12 mouse cellular contexts compared by ENCODE assay signal in genomic region chr19:42005616-42006015, GRCm38 (mm10). TPM values are rescaled to one million over a fixed set of nuclear protein-coding genes. Genes with fewer than 3 reads are reported as not detected.
DNase-seq lines count a peak whose midpoint lies in the region; ATAC-seq and TF ChIP-seq lines count a peak whose summit lies in the region.
"Had no signal": no experiment of that assay in that cellular context is flagged by ENCODE, and none has a peak within 500 bp of the region (broad histone marks: within the 10 kb centered on the region; RNA-seq: fewer than 3 reads in every experiment).

No protein-coding gene starts in this region.

- peaks cover 58% of the 10 kb centered on the region for H3K4me1 ChIP-seq in heart, embryonic 15.5 days (replicated peaks)
- H3K4me1 ChIP-seq in heart, embryonic 12.5 days (replicated peaks): peaks cover 66% of the 10 kb centered on the region
- H3K4me1 ChIP-seq in thymus, adult 2 months (replicated peaks; ENCODE audit: control insufficient read depth, insufficient read depth, low read length): peaks cover 35% of the 10 kb centered on the region
- peaks cover 37% of the 10 kb centered on the region for H3K4me1 ChIP-seq in liver, postnatal 0 days (ENCODE audit: insufficient read depth)
- H3K4me1 ChIP-seq in forebrain, embryonic 14.5 days (ENCODE audit: control insufficient read depth, insufficient read depth, low read length): no peaks in the 10 kb centered on the region
- H3K4me1 ChIP-seq in hindbrain, embryonic 12.5 days: peaks cover 17% of the 10 kb centered on the region

- no peaks in the 10 kb centered on the region for H3K27me3 ChIP-seq in heart, embryonic 15.5 days
- H3K27me3 ChIP-seq in heart, embryonic 12.5 days (replicated peaks): no peaks in the 10 kb centered on the region
- H3K27me3 ChIP-seq in thymus, adult 2 months (ENCODE audit: control insufficient read depth, insufficient read depth, low read length): no peaks in the 10 kb centered on the region
- no peaks in the 10 kb centered on the region for H3K27me3 ChIP-seq in liver, postnatal 0 days (ENCODE audit: insufficient read depth, low read length)
- no peaks in the 10 kb centered on the region for H3K27me3 ChIP-seq in forebrain, embryonic 14.5 days (replicated peaks; ENCODE audit: control insufficient read depth, insufficient read depth, low read length)
- H3K27me3 ChIP-seq in hindbrain, embryonic 12.5 days: no peaks in the 10 kb centered on the region

- no peak for ATAC-seq in heart, embryonic 15.5 days (replicated peaks; ENCODE audit: insufficient number of reproducible peaks, insufficient read depth, low FRiP score, low read depth)
- no peak for ATAC-seq in heart, embryonic 12.5 days (ENCODE audit: insufficient number of reproducible peaks, low FRiP score)
- peak; percentile 40; the same call in 1 of the 2 replicates for ATAC-seq in liver, postnatal 0 days
- ATAC-seq in forebrain, embryonic 14.5 days: no peak
- no peak for ATAC-seq in hindbrain, embryonic 12.5 days (ENCODE audit: low FRiP score)
- ATAC-seq: hindbrain, postnatal 0 days had no signal

- no peak for DNase-seq in thymus, adult 2 months
- DNase-seq in thymus, postnatal 10 days (ENCODE audit: low spot score in 2 of 2): no peak
- DNase-seq in liver, postnatal 0 days: peak; percentile 43
- no peak for DNase-seq in forebrain, embryonic 14.5 days (ENCODE audit: low spot score)
- no peak for DNase-seq in urinary bladder, postnatal 25 days (ENCODE audit: low spot score)
- DNase-seq: gastrocnemius, postnatal 14 days; right cerebral cortex, adult 18-20 months had no signal

- no peaks in the 10 kb centered on the region for H3K36me3 ChIP-seq in heart, embryonic 15.5 days
- no peaks in the 10 kb centered on the region for H3K36me3 ChIP-seq in heart, embryonic 12.5 days
- H3K36me3 ChIP-seq in thymus, adult 2 months (ENCODE audit: control insufficient read depth, insufficient read depth, low read length): no peaks in the 10 kb centered on the region
- no peaks in the 10 kb centered on the region for H3K36me3 ChIP-seq in liver, postnatal 0 days (replicated peaks; ENCODE audit: insufficient read depth, low read length)
- no peaks in the 10 kb centered on the region for H3K36me3 ChIP-seq in forebrain, embryonic 14.5 days (ENCODE audit: control insufficient read depth, insufficient read depth, low read length)
- no peaks in the 10 kb centered on the region for H3K36me3 ChIP-seq in hindbrain, embryonic 12.5 days

- no peak overlapping the region for H3K9ac ChIP-seq in heart, embryonic 15.5 days
- H3K9ac ChIP-seq in heart, embryonic 12.5 days: no peak overlapping the region
- no peak overlapping the region for H3K9ac ChIP-seq in liver, postnatal 0 days (replicated peaks)
- no peak overlapping the region for H3K9ac ChIP-seq in forebrain, embryonic 14.5 days (ENCODE audit: low read length)
- no peak overlapping the region for H3K9ac ChIP-seq in hindbrain, embryonic 12.5 days

- no peak overlapping the region for H3K4me3 ChIP-seq in heart, embryonic 15.5 days
- no peak overlapping the region for H3K4me3 ChIP-seq in heart, embryonic 12.5 days
- H3K4me3 ChIP-seq in thymus, adult 2 months (ENCODE audit: control insufficient read depth, insufficient read depth, low read length): no peak overlapping the region
- H3K4me3 ChIP-seq in liver, postnatal 0 days (ENCODE audit: low read depth, low read length): no peak overlapping the region
- H3K4me3 ChIP-seq in forebrain, embryonic 14.5 days (ENCODE audit: low read depth, low read length): no peak overlapping the region
- H3K4me3 ChIP-seq in hindbrain, embryonic 12.5 days: no peak overlapping the region
- H3K4me3 ChIP-seq: layer of hippocampus, adult 2 months had no signal

- no peak for TF ChIP-seq CTCF in thymus, adult 2 months (IDR thresholded peaks at IDR 0.05; ENCODE audit: borderline replicate concordance, control insufficient read depth, extremely low read depth, insufficient read depth, low read length, poor library complexity)
- TF ChIP-seq CTCF in liver, postnatal 0 days (IDR thresholded peaks at IDR 0.05; ENCODE audit: low read depth): no peak

- no peak for TF ChIP-seq EP300 in liver, postnatal 0 days (IDR thresholded peaks at IDR 0.05; ENCODE audit: low read depth)

- no peaks in the 10 kb centered on the region for H3K9me3 ChIP-seq in heart, embryonic 15.5 days (replicated peaks)
- no peaks in the 10 kb centered on the region for H3K9me3 ChIP-seq in heart, embryonic 12.5 days (replicated peaks)
- H3K9me3 ChIP-seq in liver, postnatal 0 days (ENCODE audit: low read length): no peaks in the 10 kb centered on the region
- H3K9me3 ChIP-seq in forebrain, embryonic 14.5 days (replicated peaks; ENCODE audit: control insufficient read depth, low read length): no peaks in the 10 kb centered on the region
- H3K9me3 ChIP-seq in hindbrain, embryonic 12.5 days (replicated peaks): no peaks in the 10 kb centered on the region

- no peak for TF ChIP-seq POLR2A in thymus, adult 2 months (IDR thresholded peaks at IDR 0.05; ENCODE audit: control insufficient read depth, extremely low read depth, insufficient read depth, low read length, poor library complexity)

- WGBS in heart, embryonic 15.5 days: 33% methylated on average over 3 of the region's 3 CpGs
- 42% methylated on average over 3 of the region's 3 CpGs for WGBS in heart, embryonic 12.5 days
- WGBS in thymus, adult 2 months: 22% methylated on average over 3 of the region's 3 CpGs
- WGBS in liver, postnatal 0 days (ENCODE audit: insufficient replicate concordance): 12% methylated on average over 3 of the region's 3 CpGs
- WGBS in forebrain, embryonic 14.5 days: 82% methylated on average over 3 of the region's 3 CpGs
- WGBS in hindbrain, embryonic 12.5 days: 79% methylated on average over 3 of the region's 3 CpGs

- H3K4me2 ChIP-seq in heart, embryonic 15.5 days: no peak overlapping the region
- H3K4me2 ChIP-seq in heart, embryonic 12.5 days: no peak overlapping the region
- peak overlapping the region; percentile 24; the same call in 1 of the 2 replicates for H3K4me2 ChIP-seq in liver, postnatal 0 days (ENCODE audit: low read depth, low read length)
- no peak overlapping the region for H3K4me2 ChIP-seq in forebrain, embryonic 14.5 days (ENCODE audit: low read length)
- H3K4me2 ChIP-seq in hindbrain, embryonic 12.5 days (replicated peaks): no peak overlapping the region

- peak overlapping the region; percentile 51 for H3K27ac ChIP-seq in heart, embryonic 15.5 days
- H3K27ac ChIP-seq in heart, embryonic 12.5 days (ENCODE audit: poor library complexity, severe bottlenecking): no peak overlapping the region
- peak overlapping the region; percentile 45; the same call in 1 of the 2 replicates for H3K27ac ChIP-seq in thymus, adult 2 months (ENCODE audit: control insufficient read depth, insufficient read depth, low read length)
- peak overlapping the region; percentile 67 for H3K27ac ChIP-seq in liver, postnatal 0 days (ENCODE audit: low read depth)
- no peak overlapping the region for H3K27ac ChIP-seq in forebrain, embryonic 14.5 days (ENCODE audit: low read depth, low read length)
- H3K27ac ChIP-seq in hindbrain, embryonic 12.5 days: no peak overlapping the region
- H3K27ac ChIP-seq: hindbrain, postnatal 0 days; layer of hippocampus, adult 2 months had no signal

RNA-seq across cellular contexts. Expression of gene Ubtd1, which starts 24.1 kb away (rescaled TPM):
- 14.6 and 18.0 TPM in 2 replicates for polyA plus RNA-seq in heart, embryonic 15.5 days (2015; fragmentation: Nextera tagmentation; extraction: Ambion mirVana)
- 13.8 and 16.1 TPM in 2 replicates for polyA plus RNA-seq in heart, embryonic 12.5 days (2016; fragmentation: Nextera tagmentation; extraction: Ambion mirVana)
- 27.3 and 36.9 TPM in 2 replicates for polyA plus RNA-seq in thymus, adult 2 months (2012; rRNA removed)
- polyA plus RNA-seq in liver, postnatal 0 days (2015; fragmentation: Nextera tagmentation; extraction: Ambion mirVana): 6.9 and 9.0 TPM in 2 replicates
- polyA plus RNA-seq in forebrain, embryonic 14.5 days (2014; fragmentation: Nextera tagmentation; extraction: Ambion mirVana): 5.4 and 6.7 TPM in 2 replicates
- 15.9 and 16.2 TPM in 2 replicates for polyA plus RNA-seq in hindbrain, embryonic 12.5 days (2016; fragmentation: Nextera tagmentation; extraction: Ambion mirVana)

RNA-seq across cellular contexts. Expression of gene Mms19, which starts 24.7 kb away (rescaled TPM):
- 19.7 and 22.5 TPM in 2 replicates for polyA plus RNA-seq in heart, embryonic 15.5 days (2015; fragmentation: Nextera tagmentation; extraction: Ambion mirVana)
- 21.6 and 26.3 TPM in 2 replicates for polyA plus RNA-seq in heart, embryonic 12.5 days (2016; fragmentation: Nextera tagmentation; extraction: Ambion mirVana)
- polyA plus RNA-seq in thymus, adult 2 months (2012; rRNA removed): 142 TPM in 2 replicates
- polyA plus RNA-seq in liver, postnatal 0 days (2015; fragmentation: Nextera tagmentation; extraction: Ambion mirVana): 7.3 and 9.2 TPM in 2 replicates
- polyA plus RNA-seq in forebrain, embryonic 14.5 days (2014; fragmentation: Nextera tagmentation; extraction: Ambion mirVana): 30.8 and 35.9 TPM in 2 replicates
- 33.1 and 39.0 TPM in 2 replicates for polyA plus RNA-seq in hindbrain, embryonic 12.5 days (2016; fragmentation: Nextera tagmentation; extraction: Ambion mirVana)

RNA-seq across cellular contexts. Expression of gene Ankrd2, which starts 30.2 kb away (rescaled TPM):
- polyA plus RNA-seq in heart, embryonic 15.5 days (2015; fragmentation: Nextera tagmentation; extraction: Ambion mirVana): 0.25 TPM in 1 of 2 replicates, not detected in the other
- polyA plus RNA-seq in heart, embryonic 12.5 days (2016; fragmentation: Nextera tagmentation; extraction: Ambion mirVana): not detected in 2 replicates
- 0.20 TPM in 1 of 2 replicates, not detected in the other for polyA plus RNA-seq in thymus, adult 2 months (2012; rRNA removed)
- 0.22 and 1.1 TPM in 2 replicates for polyA plus RNA-seq in liver, postnatal 0 days (2015; fragmentation: Nextera tagmentation; extraction: Ambion mirVana)
- 0.47 TPM in 2 replicates for polyA plus RNA-seq in forebrain, embryonic 14.5 days (2014; fragmentation: Nextera tagmentation; extraction: Ambion mirVana)
- polyA plus RNA-seq in hindbrain, embryonic 12.5 days (2016; fragmentation: Nextera tagmentation; extraction: Ambion mirVana): not detected in 2 replicates

RNA-seq across cellular contexts. Expression of gene Hoga1, which starts 39.8 kb away (rescaled TPM):
- 0.44 and 0.80 TPM in 2 replicates for polyA plus RNA-seq in heart, embryonic 15.5 days (2015; fragmentation: Nextera tagmentation; extraction: Ambion mirVana)
- 0.69 and 1.0 TPM in 2 replicates for polyA plus RNA-seq in heart, embryonic 12.5 days (2016; fragmentation: Nextera tagmentation; extraction: Ambion mirVana)
- 0.84 and 1.2 TPM in 2 replicates for polyA plus RNA-seq in thymus, adult 2 months (2012; rRNA removed)
- polyA plus RNA-seq in liver, postnatal 0 days (2015; fragmentation: Nextera tagmentation; extraction: Ambion mirVana): 183 and 190 TPM in 2 replicates
- polyA plus RNA-seq in forebrain, embryonic 14.5 days (2014; fragmentation: Nextera tagmentation; extraction: Ambion mirVana): 0.76 and 0.90 TPM in 2 replicates
- polyA plus RNA-seq in hindbrain, embryonic 12.5 days (2016; fragmentation: Nextera tagmentation; extraction: Ambion mirVana): 1.1 and 1.3 TPM in 2 replicates

RNA-seq across cellular contexts. Expression of gene 4933411K16Rik, which starts 46.4 kb away (rescaled TPM):
- not detected in 2 replicates for polyA plus RNA-seq in heart, embryonic 15.5 days (2015; fragmentation: Nextera tagmentation; extraction: Ambion mirVana)
- not detected in 2 replicates for polyA plus RNA-seq in heart, embryonic 12.5 days (2016; fragmentation: Nextera tagmentation; extraction: Ambion mirVana)
- 0.27 TPM in 1 of 2 replicates, not detected in the other for polyA plus RNA-seq in thymus, adult 2 months (2012; rRNA removed)
- polyA plus RNA-seq in liver, postnatal 0 days (2015; fragmentation: Nextera tagmentation; extraction: Ambion mirVana): 0.18 and 0.40 TPM in 2 replicates
- polyA plus RNA-seq in forebrain, embryonic 14.5 days (2014; fragmentation: Nextera tagmentation; extraction: Ambion mirVana): not detected in 2 replicates
- polyA plus RNA-seq in hindbrain, embryonic 12.5 days (2016; fragmentation: Nextera tagmentation; extraction: Ambion mirVana): not detected in 2 replicates
- polyA plus RNA-seq: hindbrain, postnatal 0 days had no signal

Comparison
In these comparisons a context has a peak if more than half of its experiments do, and no peak if none do; other contexts are left out.
1. H3K27ac ChIP-seq: peak in heart, embryonic 15.5 days (single experiment), thymus, adult 2 months (single experiment) and liver, postnatal 0 days (single experiment); none in heart, embryonic 12.5 days (single experiment), forebrain, embryonic 14.5 days (single experiment) and hindbrain, embryonic 12.5 days (single experiment).